ENCODE assay signal across 8 mouse cellular contexts in genomic region chr10:31742443-31743057, GRCm38 (mm10).
DNase-seq lines count a peak whose midpoint lies in the region; ATAC-seq and TF ChIP-seq lines count a peak whose summit lies in the region.

No protein-coding gene starts in this region.

- no peaks in the 10 kb centered on the region for H3K27me3 ChIP-seq in intestine, postnatal 0 days (replicated peaks; ENCODE audit: control insufficient read depth, insufficient read depth, low read length)
- H3K27me3 ChIP-seq in midbrain, embryonic 10.5 days (ENCODE audit: low read depth, poor library complexity, severe bottlenecking), result no peaks in the 10 kb centered on the region
- no peaks in the 10 kb centered on the region for H3K27me3 ChIP-seq in stomach, embryonic 15.5 days (replicated peaks)

- H3K9me3 ChIP-seq in intestine, postnatal 0 days (ENCODE audit: control insufficient read depth), result no peaks in the 10 kb centered on the region
- no peaks in the 10 kb centered on the region for H3K9me3 ChIP-seq in midbrain, embryonic 10.5 days (replicated peaks)
- no peaks in the 10 kb centered on the region for H3K9me3 ChIP-seq in stomach, embryonic 15.5 days

- peak; percentile 71 for TF ChIP-seq CTCF in gastrocnemius, adult 2 months (IDR thresholded peaks at IDR 0.05)
- peak; percentile 96 for TF ChIP-seq CTCF in intestine, postnatal 0 days (IDR thresholded peaks at IDR 0.05; ENCODE audit: low read depth)

- intact Hi-C loops in gastrocnemius, adult 2 months (cut with DNase I), result no loop called here
- intact Hi-C loops in left cerebral cortex, postnatal 10 days (cut with DNase I), result loop anchor here (5.0 kb wide), 1 partner anchor 1150 kb away; the partner anchor contains the start of gene Nkain2

- peak; percentile 37 for DNase-seq in gastrocnemius, adult 2 months
- DNase-seq in gastrocnemius, adult 8-10 months (ENCODE audit: low spot score in 2 of 2), result no peak
- DNase-seq in cerebellum, adult 9-10 months, result peak; percentile 35
- DNase-seq in left cerebral cortex, postnatal 10 days (ENCODE audit: extremely low spot score in 1 of 2, low spot score in 2 of 2), result peak; percentile 39 to 56
- peak; percentile 72 for DNase-seq in midbrain, embryonic 10.5 days (ENCODE audit: low spot score)

- no peaks in the 10 kb centered on the region for H3K36me3 ChIP-seq in intestine, postnatal 0 days (ENCODE audit: control insufficient read depth, insufficient read depth)
- no peaks in the 10 kb centered on the region for H3K36me3 ChIP-seq in midbrain, embryonic 10.5 days
- H3K36me3 ChIP-seq in stomach, embryonic 15.5 days, result no peaks in the 10 kb centered on the region

- no peak overlapping the region for H3K27ac ChIP-seq in gastrocnemius, adult 2 months
- H3K27ac ChIP-seq in intestine, postnatal 0 days (ENCODE audit: low read depth, low read length), result no peak overlapping the region
- no peak overlapping the region for H3K27ac ChIP-seq in midbrain, embryonic 10.5 days (replicated peaks)
- no peak overlapping the region for H3K27ac ChIP-seq in stomach, embryonic 15.5 days

- H3K4me3 ChIP-seq in gastrocnemius, adult 2 months, result no peak overlapping the region
- no peak overlapping the region for H3K4me3 ChIP-seq in intestine, postnatal 0 days (ENCODE audit: low read depth, low read length)
- no peak overlapping the region for H3K4me3 ChIP-seq in midbrain, embryonic 10.5 days
- H3K4me3 ChIP-seq in stomach, embryonic 15.5 days (replicated peaks), result no peak overlapping the region

- no peak overlapping the region for H3K4me2 ChIP-seq in intestine, postnatal 0 days (replicated peaks; ENCODE audit: low read depth)
- H3K4me2 ChIP-seq in stomach, embryonic 15.5 days, result no peak overlapping the region

- peak; percentile 91 for ATAC-seq in frontal cortex, adult (ENCODE audit: low TSS enrichment)
- no peak for ATAC-seq in intestine, postnatal 0 days
- peak; percentile 53 for ATAC-seq in stomach, embryonic 15.5 days (ENCODE audit: insufficient read depth, low FRiP score, low read depth)

- 21% methylated on average over 5 of the region's 5 CpGs for WGBS in intestine, postnatal 0 days
- 31% methylated on average over 5 of the region's 5 CpGs for WGBS in midbrain, embryonic 10.5 days
- WGBS in stomach, embryonic 15.5 days, result 18% methylated on average over 5 of the region's 5 CpGs

- no peaks in the 10 kb centered on the region for H3K4me1 ChIP-seq in intestine, postnatal 0 days (replicated peaks; ENCODE audit: control insufficient read depth, insufficient read depth, low read length)
- H3K4me1 ChIP-seq in midbrain, embryonic 10.5 days, result no peaks in the 10 kb centered on the region
- H3K4me1 ChIP-seq in stomach, embryonic 15.5 days, result no peaks in the 10 kb centered on the region

- H3K9ac ChIP-seq in intestine, postnatal 0 days (ENCODE audit: low read depth, low read length), result no peak overlapping the region
- H3K9ac ChIP-seq in stomach, embryonic 15.5 days, result no peak overlapping the region

Comparison
In these comparisons a context has a peak if more than half of its experiments do, and no peak if none do; other contexts are left out.
1. DNase-seq: peak in gastrocnemius, adult 2 months (single experiment), cerebellum, adult 9-10 months (single experiment), left cerebral cortex, postnatal 10 days (2 of 2) and midbrain, embryonic 10.5 days (single experiment); none in gastrocnemius, adult 8-10 months (0 of 2).